Mouse (Mus musculus): ENCODE measurements around the gene Oas2.

- TF ChIP-seq POLR2A (IDR thresholded peaks at IDR 0.05; ENCODE audit: borderline replicate concordance, control insufficient read depth, low read depth, low read length) = no peak
- TF ChIP-seq CTCF (IDR thresholded peaks at IDR 0.05; ENCODE audit: control insufficient read depth, insufficient read depth, low read length) = peak; percentile 54
Observed at GRCm38 (mm10) chr5:120793043-120793442, 43.4 kb upstream of the Oas2 start.

Measured in bone marrow, adult 2 months (tissue).